Mouse (Mus musculus) E14TG2a.4 (cell line): ENCODE data around the gene Srgap1.

ENCODE experiments used
- H3K27me3 ChIP-seq: 2 replicates; pipeline ENCODE4 v1.6.1; 2014; ENCODE audit warnings: low read length, control low read depth; ENCODE audit not compliant: insufficient read depth
- H3K36me3 ChIP-seq: 2 replicates; pipeline ENCODE4 v1.6.1; 2014; ENCODE audit warnings: low read length, control low read depth; ENCODE audit not compliant: insufficient read depth
- H3K4me1 ChIP-seq: replicated peaks from 2 replicates; pipeline ENCODE4 v1.6.1; 2014; ENCODE audit warnings: low read depth, low read length, control low read depth
- H3K4me3 ChIP-seq: replicated peaks from 2 replicates; pipeline ENCODE4 v1.5.1; 2014; ENCODE audit warnings: mild to moderate bottlenecking, low read length
- H3K9me3 ChIP-seq: 2 replicates; pipeline ENCODE4 v1.6.1; 2014; ENCODE audit warnings: low read length, control low read depth
- CTCF ChIP-seq: conservative IDR thresholded peaks from 2 replicates; pipeline ENCODE4 v1.5.1; 2014; ENCODE audit warnings: low read length
- NANOG ChIP-seq: IDR thresholded peaks from 2 replicates; pipeline ENCODE4 v1.6.1; 2014; ENCODE audit warnings: borderline replicate concordance, low read length, mixed read lengths
- POU5F1 ChIP-seq: IDR thresholded peaks from 2 replicates; pipeline ENCODE4 v1.6.1; 2014; ENCODE audit warnings: low read length, borderline replicate concordance

Gene Srgap1

GRCm38 (mm10) chr10:121836507-121837165, 210.5 kb downstream of the Srgap1 start:
- TF ChIP-seq NANOG (no peak), CTCF (no peak), POU5F1 (no peak)
- H3K4me1 ChIP-seq: no peaks in the 10 kb centered on the region

GRCm38 (mm10) chr10:121833443-121833842, 213.7 kb downstream of the Srgap1 start:
- Histone ChIP-seq H3K36me3 (no peaks in the 10 kb centered on the region), H3K27me3 (peaks cover 15% of the 10 kb centered on the region), H3K9me3 (no peaks in the 10 kb centered on the region), H3K4me1 (peaks cover 4% of the 10 kb centered on the region; the same call in 1 of the 2 replicates), H3K4me3 (no peak overlapping the region)
- TF ChIP-seq CTCF (peak; percentile 25; the same call in 1 of the 2 replicates), NANOG (no peak)

More at GRCm38 (mm10) chr10:121836507-121837165, 210.5 kb downstream of the Srgap1 start:
- H3K4me3 ChIP-seq: no peak overlapping the region
- no peaks in the 10 kb centered on the region for H3K36me3 ChIP-seq
- H3K9me3 ChIP-seq: no peaks in the 10 kb centered on the region
- H3K27me3 ChIP-seq: no peaks in the 10 kb centered on the region

GRCm38 (mm10) chr10:121830335-121831307, 216.5 kb downstream of the Srgap1 start:
- TF ChIP-seq NANOG: no peak
- TF ChIP-seq POU5F1: no peak
- no peak for TF ChIP-seq CTCF
- Histone ChIP-seq H3K27me3 (peaks cover 15% of the 10 kb centered on the region), H3K4me3 (no peak overlapping the region), H3K36me3 (no peaks in the 10 kb centered on the region), H3K9me3 (no peaks in the 10 kb centered on the region), H3K4me1 (peaks cover 4% of the 10 kb centered on the region; the same call in 1 of the 2 replicates)

- Histone ChIP-seq H3K4me3 (no peak overlapping the region), H3K36me3 (no peaks in the 10 kb centered on the region), H3K27me3 (peaks cover 15% of the 10 kb centered on the region), H3K9me3 (no peaks in the 10 kb centered on the region), H3K4me1 (peaks cover 4% of the 10 kb centered on the region; the same call in 1 of the 2 replicates)
- no peak for TF ChIP-seq POU5F1
- no peak for TF ChIP-seq NANOG
Measured at GRCm38 (mm10) chr10:121829800-121830303, 217.3 kb downstream of the Srgap1 start.

GRCm38 (mm10) chr10:121829034-121829433, 218.1 kb downstream of the Srgap1 start:
- no peaks in the 10 kb centered on the region for H3K9me3 ChIP-seq
- H3K27me3 ChIP-seq: peaks cover 15% of the 10 kb centered on the region
- H3K36me3 ChIP-seq: no peaks in the 10 kb centered on the region
- no peak overlapping the region for H3K4me3 ChIP-seq
- TF ChIP-seq POU5F1 (no peak), CTCF (no peak), NANOG (no peak)
- peaks cover 4% of the 10 kb centered on the region; the same call in 1 of the 2 replicates for H3K4me1 ChIP-seq

GRCm38 (mm10) chr10:121822674-121823073, 224.4 kb downstream of the Srgap1 start:
- H3K27me3 ChIP-seq: no peaks in the 10 kb centered on the region
- no peaks in the 10 kb centered on the region for H3K9me3 ChIP-seq
- TF ChIP-seq POU5F1 (no peak), NANOG (no peak), CTCF (no peak)
- H3K4me3 ChIP-seq: no peak overlapping the region
- H3K4me1 ChIP-seq: no peaks in the 10 kb centered on the region
- no peaks in the 10 kb centered on the region for H3K36me3 ChIP-seq

GRCm38 (mm10) chr10:121820846-121821245, 226.3 kb downstream of the Srgap1 start:
- no peaks in the 10 kb centered on the region for H3K4me1 ChIP-seq
- no peaks in the 10 kb centered on the region for H3K9me3 ChIP-seq
- no peaks in the 10 kb centered on the region for H3K36me3 ChIP-seq
- no peak overlapping the region for H3K4me3 ChIP-seq
- H3K27me3 ChIP-seq: no peaks in the 10 kb centered on the region
- TF ChIP-seq CTCF (no peak), POU5F1 (no peak), NANOG (no peak)

- no peak overlapping the region for H3K4me3 ChIP-seq
- TF ChIP-seq CTCF (no peak), NANOG (no peak), POU5F1 (no peak)
- H3K27me3 ChIP-seq: no peaks in the 10 kb centered on the region
- peaks cover 10% of the 10 kb centered on the region for H3K4me1 ChIP-seq
- H3K9me3 ChIP-seq: no peaks in the 10 kb centered on the region
- no peaks in the 10 kb centered on the region for H3K36me3 ChIP-seq
Measured at GRCm38 (mm10) chr10:121817983-121818382, 229.1 kb downstream of the Srgap1 start.

GRCm38 (mm10) chr10:121807771-121808170, 239.3 kb downstream of the Srgap1 start:
- H3K27me3 ChIP-seq: no peaks in the 10 kb centered on the region
- no peaks in the 10 kb centered on the region for H3K36me3 ChIP-seq
- TF ChIP-seq POU5F1 (no peak), NANOG (no peak), CTCF (no peak)
- H3K4me3 ChIP-seq: no peak overlapping the region
- H3K4me1 ChIP-seq: no peaks in the 10 kb centered on the region
- H3K9me3 ChIP-seq: no peaks in the 10 kb centered on the region
